Mouse (Mus musculus): ENCODE data around the gene Rogdi.

DNA sequence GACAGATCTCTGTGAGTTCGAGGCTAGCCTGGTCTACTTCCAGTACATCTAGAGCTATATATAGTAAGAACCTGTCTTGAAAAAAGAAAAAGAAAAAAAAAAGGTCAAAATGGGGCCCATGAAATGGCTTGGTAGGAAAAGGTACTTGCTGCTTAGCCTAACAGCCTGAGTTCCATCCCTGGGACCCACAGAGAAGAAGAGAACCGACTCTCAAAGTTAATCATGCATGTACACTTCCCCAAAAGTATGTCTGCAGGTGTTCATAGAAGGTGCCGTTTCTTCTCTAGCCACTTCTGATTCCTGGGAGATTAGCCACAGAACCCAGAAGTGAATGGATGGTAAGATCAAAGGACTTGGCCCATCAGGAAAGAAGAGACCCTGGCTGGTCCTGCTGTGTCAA is 44.9 kb downstream of the Rogdi start:
- TF ChIP-seq CTCF (IDR thresholded peaks at IDR 0.05; ENCODE audit: control insufficient read depth, insufficient read depth, low read length) (no peak), POLR2A (IDR thresholded peaks at IDR 0.05; ENCODE audit: borderline replicate concordance, control insufficient read depth, low read depth, low read length) (no peak)

All from bone marrow, adult 2 months (tissue).